Mouse (Mus musculus): Measurements from ENCODE around the gene Parvb.

The Parvb gene

GRCm38 (mm10) chr15:84231721-84232561 is at the start of gene Parvb:
Parvb (plus strand) TSS chr15:84232043.
- DNase-seq (ENCODE audit: low spot score in 2 of 2): no peak

- no peak for DNase-seq (ENCODE audit: low spot score in 2 of 2)
These were observed 47.9 kb upstream of the Parvb start for GRCm38 (mm10) chr15:84183967-84184366.

GRCm38 (mm10) chr15:84186196-84186595 is 45.6 kb upstream of the Parvb start:
- DNase-seq (ENCODE audit: low spot score in 2 of 2): no peak

GRCm38 (mm10) chr15:84188887-84189530 is 42.8 kb upstream of the Parvb start:
- DNase-seq (ENCODE audit: low spot score in 2 of 2): no peak

- DNase-seq (ENCODE audit: low spot score in 2 of 2): no peak
These were observed 42.0 kb upstream of the Parvb start for GRCm38 (mm10) chr15:84189881-84190280.

GRCm38 (mm10) chr15:84191724-84192057 is 40.2 kb upstream of the Parvb start:
- no peak for DNase-seq (ENCODE audit: low spot score in 2 of 2)

- DNase-seq (ENCODE audit: low spot score in 2 of 2): peak; percentile 90
These were observed 39.6 kb upstream of the Parvb start, which contains the start of gene Samm50 for GRCm38 (mm10) chr15:84192058-84192791. Samm50 (plus strand) TSS chr15:84192241.

- no peak for DNase-seq (ENCODE audit: low spot score in 2 of 2)
These were observed 35.2 kb upstream of the Parvb start for GRCm38 (mm10) chr15:84196486-84197165.

- DNase-seq (ENCODE audit: low spot score in 2 of 2): no peak
These were observed 24.5 kb upstream of the Parvb start for GRCm38 (mm10) chr15:84207327-84207726.

- no peak for DNase-seq (ENCODE audit: low spot score in 2 of 2)
These were observed 22.1 kb upstream of the Parvb start for GRCm38 (mm10) chr15:84209517-84210412.

GRCm38 (mm10) chr15:84210461-84210860 is 21.4 kb upstream of the Parvb start:
- DNase-seq (ENCODE audit: low spot score in 2 of 2): no peak

- no peak for DNase-seq (ENCODE audit: low spot score in 2 of 2)
These were observed 20.9 kb upstream of the Parvb start for GRCm38 (mm10) chr15:84210941-84211340.

- DNase-seq (ENCODE audit: low spot score in 2 of 2): no peak
These were observed 20.3 kb upstream of the Parvb start for GRCm38 (mm10) chr15:84211564-84211963.

GRCm38 (mm10) chr15:84212031-84212755 is 19.6 kb upstream of the Parvb start:
- peak; percentile 27 to 75 for DNase-seq (ENCODE audit: low spot score in 2 of 2)

GRCm38 (mm10) chr15:84212756-84213105 is 19.1 kb upstream of the Parvb start:
- DNase-seq (ENCODE audit: low spot score in 2 of 2): peak in 1 of 2 experiments; percentile 20

- no peak for DNase-seq (ENCODE audit: low spot score in 2 of 2)
These were observed 18.6 kb upstream of the Parvb start for GRCm38 (mm10) chr15:84213162-84213739.

- DNase-seq (ENCODE audit: low spot score in 2 of 2): no peak
These were observed 17.4 kb upstream of the Parvb start for GRCm38 (mm10) chr15:84214476-84214875.

GRCm38 (mm10) chr15:84215273-84215672 is 16.6 kb upstream of the Parvb start:
- DNase-seq (ENCODE audit: low spot score in 2 of 2): no peak

- DNase-seq (ENCODE audit: low spot score in 2 of 2): no peak
These were observed 15.8 kb upstream of the Parvb start for GRCm38 (mm10) chr15:84216026-84216425.
